Mouse (Mus musculus) hindlimb bud, embryonic 11.5 days (tissue): ENCODE measurements at regions not wholly inside any gene's neighbourhood (a gene's known extent, or its start where the extent isn't known, plus 50 kb on each side); places are given as distances from the start of the nearest gene placed in this dataset.
A peak's percentile ranks its signal among the peaks of the same experiment; 100 is the strongest.

ENCODE experiments used
- DNase-seq: peaks from one replicate; pipeline ENCODE4 v3.0.0-alpha.2; 2012; ENCODE audit warnings: low read depth, low spot score; ENCODE audit errors: extremely low spot score

DNA sequence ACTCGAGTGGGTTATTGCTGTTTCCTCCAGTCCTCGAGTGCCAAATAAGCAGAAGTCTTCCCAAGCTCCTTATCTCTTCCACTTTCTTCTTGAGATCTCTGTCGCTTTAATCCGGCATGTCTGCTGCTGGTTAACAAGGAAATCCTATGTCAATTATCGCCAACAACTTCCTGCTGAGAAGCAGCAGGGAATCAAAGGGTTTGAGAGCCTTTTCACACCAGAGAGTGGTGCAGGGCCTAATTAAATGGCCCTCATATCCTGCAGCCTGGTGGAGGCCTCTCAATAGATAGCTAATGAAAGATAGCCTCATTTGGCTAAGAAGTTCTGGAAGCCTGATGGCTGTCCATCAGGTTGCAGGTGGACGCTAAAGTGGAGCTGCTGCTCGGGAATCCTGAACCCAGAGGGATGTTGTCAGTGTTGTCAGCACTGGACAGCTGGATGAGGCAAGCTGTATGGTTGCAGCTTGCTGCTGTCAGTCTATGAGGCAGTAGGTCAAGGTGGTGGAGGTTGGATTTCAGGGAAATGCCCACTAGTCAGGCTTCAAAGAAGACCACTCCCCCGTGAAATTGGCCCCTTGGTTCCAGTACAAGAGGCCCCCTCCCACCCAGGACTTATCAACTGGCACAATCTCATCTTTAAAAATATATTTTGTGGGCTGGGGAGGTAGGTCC is 225.5 kb downstream of the Rab11fip2 start:
- peak; percentile 62 for DNase-seq

DNA sequence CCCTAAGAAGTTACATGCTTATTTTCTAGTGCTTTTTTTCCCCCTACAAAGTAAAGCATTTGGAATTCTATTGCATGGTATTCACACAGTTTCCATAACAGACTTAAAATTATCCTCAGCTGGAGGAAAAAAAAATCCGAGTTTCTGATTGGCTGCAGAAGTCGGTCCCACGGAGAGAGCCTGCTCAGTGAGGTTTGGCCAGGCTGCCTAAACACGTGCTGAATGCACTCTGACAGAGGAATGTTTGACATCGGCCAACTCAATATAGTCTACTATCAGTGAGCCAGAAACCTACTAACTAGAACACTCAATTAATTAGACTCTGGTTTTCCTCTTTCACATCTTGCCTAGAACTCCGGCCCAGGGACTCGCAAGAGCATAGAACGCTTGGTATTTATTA is 204.9 kb downstream of the Rab11fip2 start:
- DNase-seq, result no peak

DNA sequence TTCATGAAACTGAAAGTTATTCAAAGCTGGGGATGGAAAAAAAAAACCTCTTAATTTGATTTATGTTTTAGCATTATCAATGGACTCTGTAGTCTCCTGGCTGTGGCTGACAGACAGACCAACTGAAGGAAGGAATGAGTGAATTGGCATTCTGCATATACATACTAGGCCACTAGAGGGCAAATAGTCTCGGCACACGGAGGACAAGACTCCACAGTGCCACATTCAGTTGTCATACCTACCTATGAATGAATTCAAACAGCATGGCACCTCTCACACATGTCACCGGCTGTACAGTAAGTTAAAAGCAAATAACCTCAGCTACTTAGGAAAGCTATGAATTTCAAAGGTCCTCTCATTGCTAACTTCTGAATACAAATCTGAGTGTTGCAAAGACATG is 200.5 kb downstream of the Rab11fip2 start:
- peak; percentile 18 for DNase-seq

DNA sequence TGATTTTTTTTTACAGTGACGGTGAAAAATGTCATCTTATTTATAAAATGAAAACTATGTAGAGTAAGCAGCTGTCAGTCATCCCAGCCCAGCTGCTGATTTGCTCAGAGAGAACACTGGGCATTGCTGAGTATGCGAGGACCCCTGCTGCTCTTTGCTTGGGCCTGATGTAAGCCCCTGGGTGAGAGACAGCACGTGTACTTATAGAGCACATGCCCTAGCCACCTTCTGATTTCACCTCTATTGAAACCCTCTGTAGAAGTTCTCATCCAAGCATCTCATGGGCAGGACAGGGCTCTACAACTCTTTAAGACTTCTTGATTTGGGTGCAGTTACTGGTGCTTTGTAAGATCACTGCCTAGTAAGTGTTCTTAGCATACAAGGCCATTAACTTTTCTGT is 182.2 kb downstream of the Rab11fip2 start:
- no peak for DNase-seq

- no peak for DNase-seq
These were observed 158.9 kb downstream of the Rab11fip2 start for GRCm38 (mm10) chr19:59784401-59785046.

DNA sequence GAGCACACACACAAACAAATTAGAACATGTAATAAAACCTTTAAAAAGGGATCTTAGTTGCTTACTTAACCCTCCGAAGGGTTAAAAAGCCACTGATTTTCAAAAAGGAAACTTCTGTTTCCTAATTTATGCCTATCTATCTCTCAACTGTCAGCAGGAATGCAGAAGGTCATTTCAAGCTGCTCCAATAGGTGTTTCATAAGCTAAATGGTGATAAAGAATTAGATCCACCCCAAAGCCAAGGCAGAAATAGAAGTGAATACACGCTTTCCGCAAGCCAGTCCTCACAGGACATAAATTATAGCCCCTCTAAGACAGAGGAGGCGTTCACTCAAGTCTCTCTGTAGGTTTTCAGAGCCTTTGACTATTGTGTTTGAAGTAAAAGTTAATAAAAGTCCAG is 112.2 kb downstream of the Rab11fip2 start:
- no peak for DNase-seq

DNA sequence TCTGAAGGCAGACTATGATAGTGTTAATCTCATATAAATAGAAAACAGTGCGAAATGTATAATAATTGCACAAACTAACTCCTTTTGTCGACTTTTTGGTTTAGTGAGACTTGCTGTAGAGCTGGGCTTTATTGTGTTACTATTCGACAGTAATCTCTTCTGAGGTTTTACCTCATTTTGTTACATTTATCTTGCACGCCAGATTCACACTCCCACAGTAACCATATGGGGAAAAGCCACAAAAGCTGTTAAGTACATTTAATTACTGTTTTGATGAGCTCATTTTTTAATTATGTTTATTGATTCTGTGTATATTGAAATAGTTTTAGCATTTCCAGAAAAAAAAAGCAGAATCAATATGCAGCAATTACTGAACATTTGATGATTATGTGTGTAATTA is 106.3 kb downstream of the Rab11fip2 start:
- DNase-seq, result no peak

- no peak for DNase-seq
These were observed 105.8 kb downstream of the Rab11fip2 start for GRCm38 (mm10) chr19:59837628-59838027.

- no peak for DNase-seq
These were observed 99.2 kb downstream of the Rab11fip2 start for GRCm38 (mm10) chr19:59844270-59844669.

DNA sequence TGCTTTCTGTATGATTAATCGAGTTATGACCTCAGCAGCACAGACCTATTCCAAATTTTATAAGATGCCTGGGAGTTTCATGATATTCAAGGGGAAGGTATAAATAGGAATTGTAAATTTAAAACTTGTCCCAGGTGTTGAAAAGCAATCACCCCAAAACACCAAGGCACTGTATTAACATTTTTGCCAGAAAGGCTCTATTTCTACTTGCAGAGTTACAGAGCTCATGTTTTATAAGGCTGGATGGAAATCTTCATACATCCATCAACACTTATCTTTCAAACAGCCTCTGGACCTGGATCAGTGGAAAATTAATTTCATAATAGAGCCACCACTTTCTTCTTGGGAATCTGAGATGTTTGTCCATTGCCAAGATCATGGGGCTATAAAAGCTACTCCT is 96.6 kb downstream of the Rab11fip2 start:
- no peak for DNase-seq

GRCm38 (mm10) chr19:59850696-59851095 is 92.8 kb downstream of the Rab11fip2 start:
- no peak for DNase-seq

- no peak for DNase-seq
These were observed 91.3 kb downstream of the Rab11fip2 start for GRCm38 (mm10) chr19:59852011-59852738.
